ENCODE assay signal across 30 mouse cellular contexts in the genomic region with DNA sequence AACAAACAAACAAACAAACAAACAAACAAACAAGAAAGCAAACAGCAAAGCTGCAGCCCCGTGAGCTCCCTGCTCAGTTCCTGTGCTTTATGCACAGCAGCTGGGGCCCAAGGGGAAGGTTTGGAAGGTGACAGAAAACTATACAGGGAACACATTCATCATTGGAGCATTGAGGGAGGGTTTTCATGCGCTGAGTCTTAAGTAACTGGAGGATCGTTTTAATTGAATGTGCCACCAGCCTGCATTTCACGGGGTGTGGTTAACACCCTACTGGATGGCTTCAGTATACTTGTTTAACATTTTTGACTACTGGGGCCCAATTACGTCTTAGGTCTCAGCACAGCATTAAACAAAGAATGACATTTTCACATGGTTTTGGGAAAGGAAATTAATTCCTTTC.
A peak's percentile ranks its signal among the peaks of the same experiment; 100 is the strongest.
DNase-seq lines count a peak whose midpoint lies in the region; ATAC-seq and TF ChIP-seq lines count a peak whose summit lies in the region.
"Had no signal": no experiment of that assay in that cellular context is flagged by ENCODE, and none has a peak within 500 bp of the region (broad histone marks: within the 10 kb centered on the region; RNA-seq: fewer than 3 reads in every experiment).

No protein-coding gene starts in this region.

- H3K4me2 ChIP-seq in forebrain, embryonic 12.5 days = 0 out of 2 replicates have a peak overlapping the region, but pooled peaks have one; percentile 10
- no peak overlapping the region for H3K4me2 ChIP-seq in forebrain, postnatal 0 days (ENCODE audit: low read depth)
- no peak overlapping the region for H3K4me2 ChIP-seq in forebrain, embryonic 15.5 days (replicated peaks)
- H3K4me2 ChIP-seq: embryonic facial prominence, embryonic 15.5 days; heart, embryonic 12.5 days; heart, embryonic 15.5 days; hindbrain, embryonic 13.5 days had no signal

- H3K27me3 ChIP-seq in forebrain, embryonic 12.5 days = no peaks in the 10 kb centered on the region
- no peaks in the 10 kb centered on the region for H3K27me3 ChIP-seq in forebrain, postnatal 0 days (ENCODE audit: insufficient read depth, low read length)
- H3K27me3 ChIP-seq in forebrain, embryonic 15.5 days = no peaks in the 10 kb centered on the region
- H3K27me3 ChIP-seq: CH12.LX; embryonic facial prominence, embryonic 15.5 days; heart, embryonic 12.5 days; heart, embryonic 15.5 days had no signal

- H3K36me3 ChIP-seq in forebrain, embryonic 12.5 days (replicated peaks) = no peaks in the 10 kb centered on the region
- no peaks in the 10 kb centered on the region for H3K36me3 ChIP-seq in forebrain, postnatal 0 days (ENCODE audit: insufficient read depth)
- H3K36me3 ChIP-seq in forebrain, embryonic 15.5 days = no peaks in the 10 kb centered on the region
- H3K36me3 ChIP-seq: embryonic facial prominence, embryonic 15.5 days; G1E; heart, embryonic 12.5 days; heart, embryonic 15.5 days; hindbrain, embryonic 10.5 days; hindbrain, embryonic 13.5 days had no signal

- no peak overlapping the region for H3K4me3 ChIP-seq in forebrain, embryonic 12.5 days (replicated peaks)
- no peak overlapping the region for H3K4me3 ChIP-seq in forebrain, postnatal 0 days (ENCODE audit: low read depth, low read length)
- no peak overlapping the region for H3K4me3 ChIP-seq in forebrain, embryonic 15.5 days
- H3K4me3 ChIP-seq: embryonic facial prominence, embryonic 15.5 days; heart, embryonic 12.5 days; heart, embryonic 15.5 days; hindbrain, embryonic 10.5 days; hindbrain, embryonic 13.5 days had no signal

- H3K9me3 ChIP-seq in forebrain, embryonic 12.5 days = no peaks in the 10 kb centered on the region
- H3K9me3 ChIP-seq in forebrain, postnatal 0 days (ENCODE audit: low read length) = no peaks in the 10 kb centered on the region
- H3K9me3 ChIP-seq in forebrain, embryonic 15.5 days = no peaks in the 10 kb centered on the region
- H3K9me3 ChIP-seq: embryonic facial prominence, embryonic 15.5 days; G1E; heart, embryonic 12.5 days; heart, embryonic 15.5 days; hindbrain, embryonic 10.5 days; hindbrain, embryonic 13.5 days had no signal

- H3K27ac ChIP-seq in forebrain, embryonic 12.5 days = no peak overlapping the region
- no peak overlapping the region for H3K27ac ChIP-seq in forebrain, postnatal 0 days (ENCODE audit: low read depth, low read length)
- H3K27ac ChIP-seq in forebrain, embryonic 15.5 days (replicated peaks) = no peak overlapping the region
- H3K27ac ChIP-seq: embryonic facial prominence, embryonic 15.5 days; heart, embryonic 15.5 days; hindbrain, embryonic 10.5 days; hindbrain, embryonic 13.5 days had no signal

- no peak overlapping the region for H3K9ac ChIP-seq in forebrain, embryonic 12.5 days
- no peak overlapping the region for H3K9ac ChIP-seq in forebrain, postnatal 0 days
- H3K9ac ChIP-seq in forebrain, embryonic 15.5 days (replicated peaks) = no peak overlapping the region
- H3K9ac ChIP-seq: embryonic facial prominence, embryonic 15.5 days; heart, embryonic 12.5 days; heart, embryonic 15.5 days; hindbrain, embryonic 13.5 days had no signal

- no peak for TF ChIP-seq CTCF in forebrain, postnatal 0 days (IDR thresholded peaks at IDR 0.05; ENCODE audit: low read depth)

- H3K4me1 ChIP-seq in forebrain, embryonic 12.5 days = peaks cover 5% of the 10 kb centered on the region
- no peaks in the 10 kb centered on the region for H3K4me1 ChIP-seq in forebrain, postnatal 0 days (ENCODE audit: insufficient read depth)
- peaks cover 4% of the 10 kb centered on the region; the same call in 1 of the 2 replicates for H3K4me1 ChIP-seq in forebrain, embryonic 15.5 days
- H3K4me1 ChIP-seq: heart, embryonic 12.5 days; heart, embryonic 15.5 days; hindbrain, embryonic 10.5 days had no signal

- no peak for DNase-seq in forebrain, postnatal 0 days
- peak; percentile 57 for DNase-seq in heart, adult 11 months
- DNase-seq in heart, adult 18-20 months = no peak
- DNase-seq in Muller cell, postnatal 12 days (ENCODE audit: inconsistent ontology term) = peak; percentile 48
- no peak for DNase-seq in urinary bladder, postnatal 4 days (ENCODE audit: low spot score in 2 of 2)
- DNase-seq: adrenal gland, adult 2 months; adrenal gland, postnatal 14 days; B cell, adult 2 months; cerebellum, adult 11-12 months; cerebellum, adult 8-10 months; cerebellum, postnatal 10 days; cerebellum, postnatal 36 days; embryo, embryonic 11 days; gastrocnemius, postnatal 10 days; gastrocnemius, postnatal 36 days; heart, postnatal 10 days; heart, postnatal 36 days; kidney, adult 18-20 months had no signal

- 32% methylated on average over 5 of the region's 5 CpGs for whole genome bisulfite sequencing in forebrain, embryonic 12.5 days
- 24% methylated on average over 5 of the region's 5 CpGs for WGBS in forebrain, postnatal 0 days
- 19% methylated on average over 5 of the region's 5 CpGs for WGBS in forebrain, embryonic 15.5 days

- ATAC-seq in forebrain, embryonic 12.5 days (ENCODE audit: low FRiP score) = peak; percentile 17; the same call in 1 of the 2 replicates
- no peak for ATAC-seq in forebrain, postnatal 0 days
- ATAC-seq in forebrain, embryonic 15.5 days (replicated peaks) = peak; percentile 48; the same call in 1 of the 2 replicates
- ATAC-seq: hindbrain, embryonic 16.5 days; inflammation-experienced regulatory T-cells, adult 6 months; intestine, embryonic 16.5 days had no signal

Comparison
In these comparisons a context has a peak if more than half of its experiments do, and no peak if none do; other contexts are left out.
1. DNase-seq: peak in heart, adult 11 months (single experiment) and Muller cell, postnatal 12 days (single experiment); none in forebrain, postnatal 0 days (single experiment), heart, adult 18-20 months (0 of 2) and urinary bladder, postnatal 4 days (0 of 2).